Mouse (Mus musculus) urinary bladder, postnatal 10 days (tissue): ENCODE measurements around the gene Olfr1308.

Experiments
- DNase-seq: peaks from one replicate; pipeline ENCODE4 v3.0.0; 2022; ENCODE audit warnings: low spot score

Olfr1308 gene

GRCm38 (mm10) chr2:111964844-111965243 is at the start of gene Olfr1308:
TSS of gene Olfr1308 (minus strand) at chr2:111964944.
- DNase-seq: no peak

- no peak for DNase-seq
Observed at GRCm38 (mm10) chr2:112012608-112013007, 47.9 kb upstream of the Olfr1308 start, which contains the start of gene Olfr1310. TSS of gene Olfr1310 (minus strand) at chr2:112012708.

- DNase-seq: no peak
Observed at GRCm38 (mm10) chr2:111990181-111990580, 25.4 kb upstream of the Olfr1308 start, which contains the start of gene Olfr1309. TSS of gene Olfr1309 (minus strand) at chr2:111990281.

GRCm38 (mm10) chr2:111949340-111949739 is 15.4 kb downstream of the Olfr1308 start, which contains the start of gene Olfr1307:
TSS of gene Olfr1307 (minus strand) at chr2:111949440.
- DNase-seq: no peak

GRCm38 (mm10) chr2:111916171-111916570 is 48.6 kb downstream of the Olfr1308 start, which contains the start of gene Olfr1306:
TSS of gene Olfr1306 (minus strand) at chr2:111916271.
- no peak for DNase-seq
